In the genomic region with DNA sequence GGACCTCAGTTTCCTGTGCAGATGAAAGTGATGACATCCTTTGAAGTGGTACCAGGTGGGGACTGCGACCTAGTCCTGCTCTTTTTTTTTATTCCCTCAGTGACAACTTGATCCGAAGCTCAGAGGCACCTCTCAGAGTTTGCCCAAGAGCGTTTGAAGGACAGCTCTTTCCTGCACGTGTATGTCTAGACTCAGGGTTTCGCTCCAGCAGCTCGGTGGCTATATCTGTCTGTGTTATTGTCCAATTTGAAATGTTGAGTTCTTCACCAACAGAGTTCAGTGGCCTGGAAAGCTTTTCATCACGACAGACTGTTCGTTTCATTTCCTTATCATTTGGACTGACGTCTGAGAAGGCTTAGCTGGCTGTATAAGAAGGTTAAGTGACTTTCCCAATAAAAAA, we compare ENCODE assay signal across 20 mouse cellular contexts. TPM values are rescaled to one million over a fixed set of nuclear protein-coding genes. Genes with fewer than 3 reads are reported as not detected.
DNase-seq lines count a peak whose midpoint lies in the region; ATAC-seq and TF ChIP-seq lines count a peak whose summit lies in the region.
"Had no signal": no experiment of that assay in that cellular context is flagged by ENCODE, and none has a peak within 500 bp of the region (broad histone marks: within the 10 kb centered on the region; RNA-seq: fewer than 3 reads in every experiment).

No protein-coding gene starts in this region.

- TF ChIP-seq EP300 in heart, adult 2 months (IDR thresholded peaks at IDR 0.05; ENCODE audit: insufficient read depth, low read depth, low read length) = no peak
- no peak for TF ChIP-seq EP300 in heart, postnatal 0 days (IDR thresholded peaks at IDR 0.05; ENCODE audit: low read depth)

- intact Hi-C loops in heart, adult 2 months (cut with DNase I) = no loop called here

- no peaks in the 10 kb centered on the region for H3K36me3 ChIP-seq in heart, embryonic 12.5 days
- no peaks in the 10 kb centered on the region for H3K36me3 ChIP-seq in heart, adult 2 months (ENCODE audit: control insufficient read depth, insufficient read depth, low read length)
- H3K36me3 ChIP-seq in heart, embryonic 16.5 days (ENCODE audit: control insufficient read depth, insufficient read depth) = no peaks in the 10 kb centered on the region
- H3K36me3 ChIP-seq in heart, postnatal 0 days (replicated peaks; ENCODE audit: control insufficient read depth, insufficient read depth, low read length) = no peaks in the 10 kb centered on the region
- H3K36me3 ChIP-seq: embryonic facial prominence, embryonic 12.5 days; forebrain, embryonic 15.5 days; hindbrain, embryonic 12.5 days had no signal

- no peak for DNase-seq in heart, adult 2 months
- no peak for DNase-seq in heart, postnatal 4 days
- peak; percentile 69 for DNase-seq in heart, postnatal 0 days (ENCODE audit: low spot score)
- no peak for DNase-seq in embryo, embryonic 9.5 days (ENCODE audit: extremely low spot score)
- DNase-seq: adrenal gland, adult 2 months; adrenal gland, postnatal 25 days; cerebellum, adult 2 months; cerebellum, postnatal 10 days; embryo, embryonic 11 days; gastrocnemius, postnatal 36 days; kidney, adult 18-20 months had no signal

- no peak for TF ChIP-seq POLR2A in heart, adult 2 months (IDR thresholded peaks at IDR 0.05; ENCODE audit: insufficient read depth, low read depth, low read length)

- H3K4me3 ChIP-seq in heart, embryonic 12.5 days = no peak overlapping the region
- no peak overlapping the region for H3K4me3 ChIP-seq in heart, adult 2 months
- no peak overlapping the region for H3K4me3 ChIP-seq in heart, embryonic 16.5 days (ENCODE audit: low read length)
- no peak overlapping the region for H3K4me3 ChIP-seq in heart, postnatal 0 days (ENCODE audit: low read depth, low read length)
- H3K4me3 ChIP-seq: embryonic facial prominence, embryonic 12.5 days; forebrain, embryonic 15.5 days; hindbrain, embryonic 12.5 days had no signal

- peak overlapping the region; percentile 67 for H3K27ac ChIP-seq in heart, embryonic 12.5 days (ENCODE audit: poor library complexity, severe bottlenecking)
- H3K27ac ChIP-seq in heart, adult 2 months = no peak overlapping the region
- H3K27ac ChIP-seq in heart, embryonic 16.5 days (ENCODE audit: low read length) = peak overlapping the region; percentile 49; the same call in 1 of the 2 replicates
- 0 out of 2 replicates have a peak overlapping the region, but pooled peaks have one; percentile 2 for H3K27ac ChIP-seq in heart, postnatal 0 days (ENCODE audit: low read depth)
- H3K27ac ChIP-seq: embryonic facial prominence, embryonic 12.5 days; forebrain, embryonic 15.5 days; hindbrain, embryonic 12.5 days had no signal

- WGBS in heart, embryonic 12.5 days = 10% methylated on average over 9 of the region's 9 CpGs
- WGBS in heart, adult 2 months = 25% methylated on average over 9 of the region's 9 CpGs
- WGBS in heart, embryonic 16.5 days = 18% methylated on average over 9 of the region's 9 CpGs
- WGBS in heart, postnatal 0 days = 11% methylated on average over 9 of the region's 9 CpGs

- no peaks in the 10 kb centered on the region for H3K27me3 ChIP-seq in heart, embryonic 12.5 days (replicated peaks)
- H3K27me3 ChIP-seq in heart, adult 2 months (ENCODE audit: control insufficient read depth, insufficient read depth, low read length) = no peaks in the 10 kb centered on the region
- no peaks in the 10 kb centered on the region for H3K27me3 ChIP-seq in heart, embryonic 16.5 days (ENCODE audit: control insufficient read depth, insufficient read depth, low read length)
- H3K27me3 ChIP-seq in heart, postnatal 0 days (ENCODE audit: control insufficient read depth, insufficient read depth, low read length) = no peaks in the 10 kb centered on the region
- H3K27me3 ChIP-seq: embryonic facial prominence, embryonic 12.5 days; forebrain, embryonic 15.5 days had no signal

- peak; percentile 65; the same call in 1 of the 2 replicates for ATAC-seq in heart, embryonic 12.5 days (ENCODE audit: insufficient number of reproducible peaks, low FRiP score)
- peak; percentile 74 for ATAC-seq in heart, embryonic 16.5 days (replicated peaks; ENCODE audit: extremely low read depth, insufficient read depth, low FRiP score)
- ATAC-seq in heart, postnatal 0 days (ENCODE audit: insufficient read depth, low read depth) = peak; percentile 77
- ATAC-seq: forebrain, embryonic 15.5 days; hindbrain, embryonic 16.5 days; inflammation-experienced regulatory T-cells, adult 6 months had no signal

- H3K9ac ChIP-seq in heart, embryonic 12.5 days = no peak overlapping the region
- H3K9ac ChIP-seq in heart, adult 2 months (ENCODE audit: low read depth, low read length) = no peak overlapping the region
- H3K9ac ChIP-seq in heart, embryonic 16.5 days (ENCODE audit: low read length) = no peak overlapping the region
- no peak overlapping the region for H3K9ac ChIP-seq in heart, postnatal 0 days (replicated peaks; ENCODE audit: low read depth, low read length)
- H3K9ac ChIP-seq: embryonic facial prominence, embryonic 12.5 days; forebrain, embryonic 15.5 days; hindbrain, embryonic 12.5 days had no signal

- peak overlapping the region; percentile 4; the same call in 1 of the 2 replicates for H3K4me2 ChIP-seq in heart, embryonic 12.5 days
- H3K4me2 ChIP-seq in heart, embryonic 16.5 days (ENCODE audit: low read depth, low read length) = 0 out of 2 replicates have a peak overlapping the region, but pooled peaks have one; percentile 6
- H3K4me2 ChIP-seq in heart, postnatal 0 days (ENCODE audit: low read depth, low read length) = no peak overlapping the region
- H3K4me2 ChIP-seq: embryonic facial prominence, embryonic 12.5 days; forebrain, embryonic 15.5 days; hindbrain, embryonic 12.5 days had no signal

- no peak for TF ChIP-seq CTCF in heart, adult 2 months (IDR thresholded peaks at IDR 0.05)
- TF ChIP-seq CTCF in heart, postnatal 0 days (IDR thresholded peaks at IDR 0.05; ENCODE audit: low read depth) = no peak

- H3K79me2 ChIP-seq in heart, adult 2 months (replicated peaks; ENCODE audit: control insufficient read depth, insufficient read depth, low read length) = no peaks in the 10 kb centered on the region

- H3K4me1 ChIP-seq in heart, embryonic 12.5 days (replicated peaks) = peaks cover 40% of the 10 kb centered on the region
- H3K4me1 ChIP-seq in heart, adult 2 months (ENCODE audit: control insufficient read depth, insufficient read depth, low read length) = no peaks in the 10 kb centered on the region
- H3K4me1 ChIP-seq in heart, embryonic 16.5 days (ENCODE audit: control insufficient read depth, insufficient read depth, low read length) = peaks cover 17% of the 10 kb centered on the region
- H3K4me1 ChIP-seq in heart, postnatal 0 days (ENCODE audit: control insufficient read depth, insufficient read depth) = peaks cover 11% of the 10 kb centered on the region; the same call in 1 of the 2 replicates

- no peaks in the 10 kb centered on the region for H3K9me3 ChIP-seq in heart, embryonic 12.5 days (replicated peaks)
- no peaks in the 10 kb centered on the region for H3K9me3 ChIP-seq in heart, embryonic 16.5 days (replicated peaks; ENCODE audit: control insufficient read depth, low read length)
- H3K9me3 ChIP-seq in heart, postnatal 0 days (replicated peaks; ENCODE audit: control insufficient read depth, low read length) = no peaks in the 10 kb centered on the region
- H3K9me3 ChIP-seq: embryonic facial prominence, embryonic 12.5 days; forebrain, embryonic 15.5 days; hindbrain, embryonic 12.5 days had no signal

RNA-seq across cellular contexts. Expression of a gene that starts 15.4 kb away (rescaled TPM):
- polyA plus RNA-seq in heart, embryonic 12.5 days (2016; fragmentation: Nextera tagmentation; extraction: Ambion mirVana) = 0.70 and 0.86 TPM in 2 replicates
- total RNA-seq in heart, adult 2 months (2021) = under 1 TPM; 0.08 to 0.11 TPM
- polyA plus RNA-seq in heart, adult 2 months (2012; rRNA removed) = 0.06 TPM in 1 of 2 replicates, not detected in the other
- 0.64 and 0.83 TPM in 2 replicates for polyA plus RNA-seq in heart, embryonic 16.5 days (2015; fragmentation: Nextera tagmentation; extraction: Ambion mirVana)
- under 1 TPM; 0.14 TPM for total RNA-seq in heart, postnatal 4 days (2021)
- total RNA-seq in heart, postnatal 0 days (2014; rRNA removed; ENCODE audit: low replicate concordance) = not detected in 2 replicates
- 0.22 and 0.26 TPM in 2 replicates for polyA plus RNA-seq in heart, postnatal 0 days (2015; fragmentation: Nextera tagmentation; extraction: Ambion mirVana)
- total RNA-seq: common myeloid progenitor, adult 5-6 weeks had no signal
- polyA plus RNA-seq: adrenal gland, adult 2 months; cerebellum, adult 2 months; forebrain, embryonic 11.5 days; inflammation-experienced regulatory T-cells, adult 6 months had no signal

RNA-seq across cellular contexts. Expression of a gene that starts 18.2 kb away (rescaled TPM):
- polyA plus RNA-seq in heart, embryonic 12.5 days (2016; fragmentation: Nextera tagmentation; extraction: Ambion mirVana) = 0.09 and 0.19 TPM in 2 replicates
- total RNA-seq in heart, adult 2 months (2021) = 10 to 100 TPM; 18.0 to 20.5 TPM
- polyA plus RNA-seq in heart, adult 2 months (2012; rRNA removed) = 12.4 and 35.3 TPM in 2 replicates
- 0.13 and 0.16 TPM in 2 replicates for polyA plus RNA-seq in heart, embryonic 16.5 days (2015; fragmentation: Nextera tagmentation; extraction: Ambion mirVana)
- 1 to 10 TPM; 4.6 to 5.4 TPM for total RNA-seq in heart, postnatal 4 days (2021)
- 0.97 and 1.7 TPM in 2 replicates for total RNA-seq in heart, postnatal 0 days (2014; rRNA removed; ENCODE audit: low replicate concordance)
- polyA plus RNA-seq in heart, postnatal 0 days (2015; fragmentation: Nextera tagmentation; extraction: Ambion mirVana) = 0.29 and 0.37 TPM in 2 replicates
- total RNA-seq: common myeloid progenitor, adult 5-6 weeks had no signal
- polyA plus RNA-seq: cerebellum, adult 2 months; embryonic facial prominence, embryonic 12.5 days; forebrain, embryonic 11.5 days; forebrain, embryonic 15.5 days; hindbrain, embryonic 12.5 days; hindbrain, embryonic 16.5 days; inflammation-experienced regulatory T-cells, adult 6 months had no signal
